Mouse (Mus musculus) forebrain, embryonic 13.5 days (tissue): ENCODE results near the gene Lipk. TPM values are rescaled to one million over a fixed set of nuclear protein-coding genes. Genes with fewer than 3 reads are reported as not detected.

Source experiments
- ATAC-seq: fragments of 200-750 bp; cut with Nextera tagmentation; 2 replicates; pipeline ENCODE4 v1.8.0; 2017
- H3K27ac ChIP-seq: fragments of 300-500 bp; sonication (generic); 2 replicates; pipeline ENCODE4 v1.5.1; 2015; ENCODE audit warnings: inconsistent platforms, mild to moderate bottlenecking, moderate library complexity
- H3K27me3 ChIP-seq: fragments of 300-500 bp; sonication (generic); 2 replicates; pipeline ENCODE4 v1.6.1; 2015; ENCODE audit warnings: mild to moderate bottlenecking, inconsistent platforms
- H3K36me3 ChIP-seq: fragments of 300-500 bp; sonication (generic); 2 replicates; pipeline ENCODE4 v1.6.1; 2015; ENCODE audit warnings: mild to moderate bottlenecking, inconsistent platforms; ENCODE audit not compliant: poor library complexity, severe bottlenecking
- H3K4me1 ChIP-seq: fragments of 300-500 bp; sonication (generic); 2 replicates; pipeline ENCODE4 v1.6.1; 2015; ENCODE audit warnings: inconsistent platforms
- H3K4me2 ChIP-seq: fragments of 300-500 bp; sonication (generic); 2 replicates; pipeline ENCODE4 v1.6.1; 2015; ENCODE audit warnings: inconsistent platforms, mild to moderate bottlenecking, moderate library complexity
- H3K4me3 ChIP-seq: fragments of 300-500 bp; sonication (generic); 2 replicates; pipeline ENCODE4 v1.5.1; 2015; ENCODE audit warnings: mild to moderate bottlenecking, inconsistent platforms
- H3K9ac ChIP-seq: fragments of 300-500 bp; sonication (generic); 2 replicates; pipeline ENCODE4 v1.6.1; 2015; ENCODE audit warnings: mild to moderate bottlenecking, inconsistent platforms
- H3K9me3 ChIP-seq: fragments of 300-500 bp; sonication (generic); replicated peaks from 2 replicates; pipeline ENCODE4 v1.6.1; 2016; ENCODE audit warnings: inconsistent platforms
- WGBS: fragments of 180-500 bp; shearing (Covaris S2); methylation state at CpG from one replicate; pipeline ENCODE4 v1.1.7; 2015; 5-methylcytosine and 5-hydroxymethylcytosine counted together
- polyA plus RNA-seq: library from polyadenylated mRNA; unstranded; fragments of >200 nt; fragmentation: Nextera tagmentation; extraction: Ambion mirVana; gene quantifications from 2 replicates; pipeline ENCODE4 v1.2.1, GENCODE M21; 2015

Lipk gene
- polyA plus RNA-seq: not detected in 2 replicates

- H3K9ac ChIP-seq: no peak within 1 kb of the TSS
- 86% methylated on average over 6 of the region's 6 CpGs for WGBS
Measured at GRCm38 (mm10) chr19:34008002-34008401, at the start of gene Lipk. Gene Lipk (plus strand): TSS chr19:34008290.

GRCm38 (mm10) chr19:33960887-33961286 is 47.2 kb upstream of the Lipk start, which contains the start of gene Lipf:
Gene Lipf (plus strand): TSS chr19:33961187.
- H3K36me3 ChIP-seq: no peaks in the 10 kb centered on the region
- no peaks in the 10 kb centered on the region for H3K27me3 ChIP-seq
- ATAC-seq: no peak
- no peaks in the 10 kb centered on the region for H3K9me3 ChIP-seq
- no peak within 1 kb of the TSS for H3K27ac ChIP-seq
- no peak within 1 kb of the TSS for H3K4me2 ChIP-seq
- no peak within 1 kb of the TSS for H3K9ac ChIP-seq
- H3K4me3 ChIP-seq: no peak within 1 kb of the TSS
- H3K4me1 ChIP-seq: no peaks in the 10 kb centered on the region

More at GRCm38 (mm10) chr19:34008002-34008401, at the start of gene Lipk:
- Histone ChIP-seq H3K4me1 (no peaks in the 10 kb centered on the region), H3K9me3 (no peaks in the 10 kb centered on the region), H3K36me3 (no peaks in the 10 kb centered on the region), H3K27ac (no peak within 1 kb of the TSS), H3K27me3 (no peaks in the 10 kb centered on the region), H3K4me3 (no peak within 1 kb of the TSS), H3K4me2 (no peak within 1 kb of the TSS)
- no peak for ATAC-seq

GRCm38 (mm10) chr19:33979007-33979406 is 29.1 kb upstream of the Lipk start:
- H3K27me3 ChIP-seq: no peaks in the 10 kb centered on the region
- WGBS: 54% methylated on average over 3 of the region's 3 CpGs
- H3K9me3 ChIP-seq: no peaks in the 10 kb centered on the region
- H3K27ac ChIP-seq: no peak overlapping the region
- ATAC-seq: no peak
- no peaks in the 10 kb centered on the region for H3K4me1 ChIP-seq
- no peak overlapping the region for H3K4me3 ChIP-seq
- no peak overlapping the region for H3K9ac ChIP-seq
- no peak overlapping the region for H3K4me2 ChIP-seq
- H3K36me3 ChIP-seq: no peaks in the 10 kb centered on the region

GRCm38 (mm10) chr19:33983043-33983442 is 25.0 kb upstream of the Lipk start:
- no peak for ATAC-seq
- Histone ChIP-seq H3K27ac (no peak overlapping the region), H3K4me1 (no peaks in the 10 kb centered on the region), H3K4me3 (no peak overlapping the region), H3K36me3 (no peaks in the 10 kb centered on the region), H3K4me2 (no peak overlapping the region), H3K27me3 (no peaks in the 10 kb centered on the region), H3K9me3 (no peaks in the 10 kb centered on the region), H3K9ac (no peak overlapping the region)
- 93% methylated on average over 3 of the region's 3 CpGs for WGBS

- 92% methylated on average over 11 of the region's 11 CpGs for WGBS
- Histone ChIP-seq H3K9me3 (no peaks in the 10 kb centered on the region), H3K4me2 (no peak overlapping the region), H3K9ac (no peak overlapping the region), H3K4me3 (no peak overlapping the region), H3K27ac (no peak overlapping the region), H3K4me1 (no peaks in the 10 kb centered on the region), H3K36me3 (no peaks in the 10 kb centered on the region), H3K27me3 (no peaks in the 10 kb centered on the region)
- ATAC-seq: no peak
Measured at GRCm38 (mm10) chr19:34021440-34022172, 13.5 kb downstream of the Lipk start.

DNA sequence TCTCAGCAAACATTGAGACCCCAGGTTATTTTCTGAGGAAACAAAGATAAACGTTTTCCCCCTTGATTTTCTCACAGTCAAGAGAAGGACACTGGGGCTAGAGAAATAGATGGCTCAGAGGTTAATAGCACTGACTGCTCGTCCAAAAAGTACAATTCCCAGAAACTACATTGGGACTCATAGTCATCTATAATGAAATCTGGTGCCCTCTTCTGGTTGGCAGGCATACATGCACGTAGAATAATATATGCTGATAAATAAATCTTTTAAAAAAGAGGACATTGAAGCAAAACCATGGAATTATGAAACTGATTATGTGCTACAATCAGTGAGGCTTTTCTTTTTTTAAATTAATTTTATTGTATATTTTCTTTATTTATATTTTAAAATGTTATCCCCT is 14.7 kb downstream of the Lipk start:
- H3K27ac ChIP-seq: no peak overlapping the region
- no peak overlapping the region for H3K4me3 ChIP-seq
- H3K27me3 ChIP-seq: no peaks in the 10 kb centered on the region
- no peaks in the 10 kb centered on the region for H3K9me3 ChIP-seq
- H3K4me1 ChIP-seq: no peaks in the 10 kb centered on the region
- no peaks in the 10 kb centered on the region for H3K36me3 ChIP-seq
- ATAC-seq: no peak
- H3K4me2 ChIP-seq: no peak overlapping the region
- no peak overlapping the region for H3K9ac ChIP-seq
- 47% methylated on average over 3 of the region's 3 CpGs for WGBS

DNA sequence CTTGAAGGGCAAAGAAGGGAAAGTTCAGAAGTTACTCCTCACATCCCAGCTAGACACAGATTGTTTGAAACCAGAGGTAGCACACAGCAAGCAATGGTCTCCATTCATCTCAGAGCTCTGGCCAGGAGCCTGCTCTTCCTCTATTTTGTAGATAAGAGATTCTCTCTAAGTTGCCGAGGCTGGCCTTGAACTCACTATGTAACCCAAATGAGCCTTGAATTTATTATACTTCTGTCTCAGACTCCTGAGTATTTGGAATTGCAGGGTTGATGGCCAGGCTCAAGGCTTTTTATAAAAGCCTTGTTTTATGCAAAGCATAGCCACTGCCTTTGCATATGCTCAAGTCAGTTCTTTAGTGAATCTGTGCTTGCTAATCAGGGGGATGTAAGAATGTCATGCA is 31.6 kb downstream of the Lipk start:
- WGBS: 88% methylated on average over 1 of the region's 1 CpGs
- H3K27me3 ChIP-seq: no peaks in the 10 kb centered on the region
- no peak overlapping the region for H3K4me2 ChIP-seq
- H3K36me3 ChIP-seq: no peaks in the 10 kb centered on the region
- ATAC-seq: no peak
- no peak overlapping the region for H3K9ac ChIP-seq
- H3K4me3 ChIP-seq: no peak overlapping the region
- no peaks in the 10 kb centered on the region for H3K4me1 ChIP-seq
- H3K9me3 ChIP-seq: no peaks in the 10 kb centered on the region
- no peak overlapping the region for H3K27ac ChIP-seq

GRCm38 (mm10) chr19:34043008-34043407 is 34.9 kb downstream of the Lipk start:
- Histone ChIP-seq H3K4me2 (no peak overlapping the region), H3K9me3 (no peaks in the 10 kb centered on the region), H3K36me3 (no peaks in the 10 kb centered on the region), H3K4me3 (no peak overlapping the region), H3K4me1 (no peaks in the 10 kb centered on the region), H3K27ac (no peak overlapping the region), H3K9ac (no peak overlapping the region), H3K27me3 (no peaks in the 10 kb centered on the region)
- 62% methylated on average over 6 of the region's 6 CpGs for WGBS
- no peak for ATAC-seq

DNA sequence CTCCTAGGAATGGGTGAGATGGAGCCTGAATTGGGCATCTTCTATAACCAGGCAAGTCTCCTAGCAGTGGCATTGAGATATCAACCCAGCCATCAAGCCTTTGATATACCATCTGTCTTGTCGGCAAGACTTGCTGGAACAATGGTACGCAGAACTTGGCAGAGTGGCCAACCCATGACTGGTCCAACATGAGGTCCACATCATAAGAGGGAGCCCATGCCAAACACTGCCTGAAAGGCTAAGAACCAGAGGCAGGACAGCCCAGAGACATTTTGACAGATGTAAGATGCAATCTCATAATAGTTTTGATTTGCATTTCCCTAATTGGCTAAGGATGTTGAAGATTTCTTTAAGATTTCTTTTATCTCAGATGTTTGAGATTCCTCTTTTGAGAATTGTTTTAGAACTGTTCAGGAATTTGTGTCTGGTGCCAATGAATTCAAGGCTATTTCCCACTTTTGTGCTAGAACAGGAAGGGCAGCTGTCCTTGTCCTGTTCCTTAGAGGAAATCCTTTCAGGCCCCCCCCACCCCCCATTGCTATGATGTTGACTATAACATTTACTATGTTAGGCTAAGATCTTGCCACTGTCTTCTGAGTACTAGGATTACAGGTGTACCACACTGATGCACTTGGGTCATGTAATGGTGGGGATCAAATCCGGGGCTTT is 41.4 kb downstream of the Lipk start:
- H3K27me3 ChIP-seq: no peaks in the 10 kb centered on the region
- H3K27ac ChIP-seq: no peak overlapping the region
- 95% methylated on average over 3 of the region's 3 CpGs for WGBS
- no peak overlapping the region for H3K4me3 ChIP-seq
- no peak for ATAC-seq
- H3K9me3 ChIP-seq: no peaks in the 10 kb centered on the region
- H3K36me3 ChIP-seq: no peaks in the 10 kb centered on the region
- H3K9ac ChIP-seq: no peak overlapping the region
- H3K4me1 ChIP-seq: no peaks in the 10 kb centered on the region
- H3K4me2 ChIP-seq: no peak overlapping the region

GRCm38 (mm10) chr19:34051502-34051901 is 43.4 kb downstream of the Lipk start:
- Histone ChIP-seq H3K27me3 (no peaks in the 10 kb centered on the region), H3K36me3 (no peaks in the 10 kb centered on the region), H3K9me3 (no peaks in the 10 kb centered on the region), H3K4me1 (no peaks in the 10 kb centered on the region), H3K9ac (no peak overlapping the region), H3K27ac (no peak overlapping the region), H3K4me3 (no peak overlapping the region), H3K4me2 (no peak overlapping the region)
- ATAC-seq: no peak
- 84% methylated on average over 3 of the region's 3 CpGs for WGBS

GRCm38 (mm10) chr19:34063547-34063946 is 55.5 kb downstream of the Lipk start:
- no peak for ATAC-seq
- no peak overlapping the region for H3K9ac ChIP-seq
- WGBS: 53% methylated on average over 1 of the region's 1 CpGs

DNA sequence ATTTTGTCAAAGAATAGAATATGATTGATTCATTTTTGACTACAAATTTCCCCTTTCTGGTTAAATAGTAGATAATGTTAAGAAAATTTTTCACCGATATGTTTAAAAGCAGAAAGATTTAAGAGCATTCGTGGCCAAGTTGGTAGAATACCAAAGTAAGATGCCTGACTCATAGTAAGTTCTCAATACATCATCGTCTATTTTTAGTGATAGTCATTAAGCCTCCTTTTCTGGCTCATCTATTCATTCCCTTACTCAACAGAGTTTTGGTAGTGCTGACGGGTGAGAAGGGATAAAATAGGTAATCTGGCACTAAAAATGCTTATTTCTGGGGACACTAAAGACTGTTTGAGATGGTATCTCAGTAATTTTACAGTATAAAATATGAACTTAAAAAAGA is 56.0 kb downstream of the Lipk start:
- Histone ChIP-seq H3K36me3 (no peaks in the 10 kb centered on the region), H3K9ac (no peak overlapping the region), H3K4me2 (no peak overlapping the region), H3K27ac (no peak overlapping the region), H3K9me3 (no peaks in the 10 kb centered on the region), H3K27me3 (no peaks in the 10 kb centered on the region), H3K4me1 (no peaks in the 10 kb centered on the region), H3K4me3 (no peak overlapping the region)
- ATAC-seq: no peak
- 95% methylated on average over 4 of the region's 4 CpGs for WGBS

More at GRCm38 (mm10) chr19:34063547-34063946, 55.5 kb downstream of the Lipk start:
- no peak overlapping the region for H3K27ac ChIP-seq
- H3K9me3 ChIP-seq: no peaks in the 10 kb centered on the region
- no peak overlapping the region for H3K4me3 ChIP-seq
- H3K36me3 ChIP-seq: no peaks in the 10 kb centered on the region
- H3K4me2 ChIP-seq: no peak overlapping the region
- H3K27me3 ChIP-seq: no peaks in the 10 kb centered on the region
- H3K4me1 ChIP-seq: no peaks in the 10 kb centered on the region
